ENCODE assay signal across 14 mouse cellular contexts in the genomic region with DNA sequence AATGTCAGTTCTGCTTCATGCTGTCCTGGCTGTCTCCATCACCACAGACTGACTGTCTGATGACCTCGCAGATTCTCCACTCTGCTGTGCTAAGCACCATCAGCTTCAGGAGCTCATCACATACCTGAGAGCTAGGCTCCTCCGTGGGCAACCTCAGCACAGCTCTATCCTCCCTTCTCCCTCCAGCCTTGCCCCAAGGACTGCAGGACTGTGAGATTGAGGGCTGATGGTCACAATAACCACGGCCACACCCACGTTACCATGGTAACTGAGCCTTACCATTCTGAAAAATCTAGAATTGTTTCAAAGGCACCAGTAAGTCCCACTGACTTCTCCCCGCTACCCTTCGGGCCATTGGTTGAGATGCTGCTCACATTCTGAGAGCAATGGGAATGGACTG. TPM values are rescaled to one million over a fixed set of nuclear protein-coding genes. Genes with fewer than 3 reads are reported as not detected.
DNase-seq lines count a peak whose midpoint lies in the region; ATAC-seq and TF ChIP-seq lines count a peak whose summit lies in the region.
"Had no signal": no experiment of that assay in that cellular context is flagged by ENCODE, and none has a peak within 500 bp of the region (broad histone marks: within the 10 kb centered on the region; RNA-seq: fewer than 3 reads in every experiment).

No protein-coding gene starts in this region.

- WGBS in forebrain, embryonic 15.5 days: 53% methylated on average over 6 of the region's 6 CpGs
- WGBS in forebrain, embryonic 11.5 days: 55% methylated on average over 6 of the region's 6 CpGs
- WGBS in kidney, postnatal 0 days: 68% methylated on average over 6 of the region's 6 CpGs
- WGBS in embryonic facial prominence, embryonic 10.5 days: 59% methylated on average over 6 of the region's 6 CpGs
- WGBS in limb, embryonic 15.5 days: 64% methylated on average over 6 of the region's 6 CpGs

- no peak for TF ChIP-seq CTCF in kidney, postnatal 0 days (IDR thresholded peaks at IDR 0.05; ENCODE audit: low read depth)

- no peak overlapping the region for H3K4me2 ChIP-seq in forebrain, embryonic 15.5 days (replicated peaks)
- H3K4me2 ChIP-seq in forebrain, embryonic 11.5 days (ENCODE audit: low read depth, low read length, severe bottlenecking): no peak overlapping the region
- no peak overlapping the region for H3K4me2 ChIP-seq in kidney, postnatal 0 days (ENCODE audit: low read length)
- H3K4me2 ChIP-seq in limb, embryonic 15.5 days: no peak overlapping the region

- no peaks in the 10 kb centered on the region for H3K9me3 ChIP-seq in forebrain, embryonic 15.5 days
- no peaks in the 10 kb centered on the region for H3K9me3 ChIP-seq in forebrain, embryonic 11.5 days (ENCODE audit: control insufficient read depth, low read length)
- no peaks in the 10 kb centered on the region for H3K9me3 ChIP-seq in kidney, postnatal 0 days (replicated peaks; ENCODE audit: low read length)
- no peaks in the 10 kb centered on the region for H3K9me3 ChIP-seq in embryonic facial prominence, embryonic 10.5 days
- H3K9me3 ChIP-seq in limb, embryonic 15.5 days: no peaks in the 10 kb centered on the region

- H3K4me1 ChIP-seq in forebrain, embryonic 15.5 days: no peaks in the 10 kb centered on the region; the same call in 1 of the 2 replicates
- H3K4me1 ChIP-seq in forebrain, embryonic 11.5 days (replicated peaks; ENCODE audit: control insufficient read depth, insufficient read depth, low read length): peaks cover 5% of the 10 kb centered on the region; the same call in 1 of the 2 replicates
- H3K4me1 ChIP-seq in kidney, postnatal 0 days (replicated peaks; ENCODE audit: insufficient read depth, low read length): peaks cover 17% of the 10 kb centered on the region
- H3K4me1 ChIP-seq in embryonic facial prominence, embryonic 10.5 days: peaks cover 50% of the 10 kb centered on the region
- peaks cover 30% of the 10 kb centered on the region for H3K4me1 ChIP-seq in limb, embryonic 15.5 days

- no peak for ATAC-seq in forebrain, embryonic 15.5 days (replicated peaks)
- ATAC-seq in forebrain, embryonic 11.5 days (replicated peaks; ENCODE audit: low FRiP score): no peak; the same call in 1 of the 2 replicates
- no peak for ATAC-seq in kidney, postnatal 0 days (replicated peaks; ENCODE audit: low FRiP score, low read depth)
- no peak for ATAC-seq in limb, embryonic 15.5 days (ENCODE audit: insufficient number of reproducible peaks, low FRiP score, low TSS enrichment, low read depth)
- ATAC-seq in megakaryocyte, adult 5-6 weeks (ENCODE audit: poor library complexity, severe bottlenecking): no peak

- H3K27ac ChIP-seq in forebrain, embryonic 15.5 days (replicated peaks): peak overlapping the region; percentile 23; the same call in 1 of the 2 replicates
- no peak overlapping the region for H3K27ac ChIP-seq in forebrain, embryonic 11.5 days (ENCODE audit: low read depth, low read length)
- peak overlapping the region; percentile 85; the same call in 1 of the 2 replicates for H3K27ac ChIP-seq in kidney, postnatal 0 days
- peak overlapping the region; percentile 82 for H3K27ac ChIP-seq in embryonic facial prominence, embryonic 10.5 days (replicated peaks)
- peak overlapping the region; percentile 80 for H3K27ac ChIP-seq in limb, embryonic 15.5 days

- H3K27me3 ChIP-seq in forebrain, embryonic 15.5 days: no peaks in the 10 kb centered on the region
- H3K27me3 ChIP-seq in forebrain, embryonic 11.5 days (ENCODE audit: control insufficient read depth, insufficient read depth, low read length): no peaks in the 10 kb centered on the region
- no peaks in the 10 kb centered on the region for H3K27me3 ChIP-seq in kidney, postnatal 0 days (ENCODE audit: insufficient read depth, low read length)
- H3K27me3 ChIP-seq in embryonic facial prominence, embryonic 10.5 days (replicated peaks; ENCODE audit: low read depth, poor library complexity, severe bottlenecking): no peaks in the 10 kb centered on the region
- H3K27me3 ChIP-seq in limb, embryonic 15.5 days: no peaks in the 10 kb centered on the region
- H3K27me3 ChIP-seq: Patski had no signal

- no peak for DNase-seq in forebrain, embryonic 11.5 days (ENCODE audit: low spot score)
- no peak for DNase-seq in kidney, postnatal 0 days (ENCODE audit: low spot score)
- DNase-seq in kidney, adult 9 months: no peak
- peak; percentile 29 for DNase-seq in embryonic facial prominence, embryonic 10.5 days (ENCODE audit: low spot score)
- DNase-seq in gastrocnemius, postnatal 10 days: no peak
- DNase-seq: adrenal gland, postnatal 14 days; B cell, adult 2 months; heart, adult 18-20 months; kidney, adult 11 months; layer of hippocampus, adult 9-11 months had no signal

- H3K36me3 ChIP-seq in forebrain, embryonic 15.5 days: no peaks in the 10 kb centered on the region
- H3K36me3 ChIP-seq in forebrain, embryonic 11.5 days (ENCODE audit: control insufficient read depth, insufficient read depth, low read length): no peaks in the 10 kb centered on the region
- H3K36me3 ChIP-seq in kidney, postnatal 0 days (ENCODE audit: insufficient read depth, low read length): no peaks in the 10 kb centered on the region
- H3K36me3 ChIP-seq in embryonic facial prominence, embryonic 10.5 days (replicated peaks): no peaks in the 10 kb centered on the region
- no peaks in the 10 kb centered on the region for H3K36me3 ChIP-seq in limb, embryonic 15.5 days

- no peak overlapping the region for H3K9ac ChIP-seq in forebrain, embryonic 15.5 days (replicated peaks)
- H3K9ac ChIP-seq in forebrain, embryonic 11.5 days (ENCODE audit: low read length): no peak overlapping the region
- no peak overlapping the region for H3K9ac ChIP-seq in kidney, postnatal 0 days (ENCODE audit: low read depth, low read length)
- no peak overlapping the region for H3K9ac ChIP-seq in limb, embryonic 15.5 days

- no peak overlapping the region for H3K4me3 ChIP-seq in forebrain, embryonic 15.5 days
- H3K4me3 ChIP-seq in forebrain, embryonic 11.5 days (ENCODE audit: low read depth, low read length): no peak overlapping the region
- no peak overlapping the region for H3K4me3 ChIP-seq in kidney, postnatal 0 days (replicated peaks; ENCODE audit: low read depth, low read length)
- no peak overlapping the region for H3K4me3 ChIP-seq in embryonic facial prominence, embryonic 10.5 days
- no peak overlapping the region for H3K4me3 ChIP-seq in limb, embryonic 15.5 days

RNA-seq across cellular contexts. Expression of a gene that starts 1.5 kb away (rescaled TPM):
- polyA plus RNA-seq in forebrain, embryonic 15.5 days (2015; fragmentation: Nextera tagmentation; extraction: Ambion mirVana): 9.4 and 9.6 TPM in 2 replicates
- 19.1 and 19.4 TPM in 2 replicates for polyA plus RNA-seq in forebrain, embryonic 11.5 days (2014; fragmentation: Nextera tagmentation; extraction: Ambion mirVana)
- 12.0 and 12.8 TPM in 2 replicates for polyA plus RNA-seq in kidney, postnatal 0 days (2015; fragmentation: Nextera tagmentation; extraction: Ambion mirVana)
- 23.1 and 27.4 TPM in 2 replicates for polyA plus RNA-seq in embryonic facial prominence, embryonic 10.5 days (2016; fragmentation: Nextera tagmentation; extraction: Ambion mirVana)
- polyA plus RNA-seq in limb, embryonic 15.5 days (2015; fragmentation: Nextera tagmentation; extraction: Ambion mirVana): 35.3 and 36.1 TPM in 2 replicates
- total RNA-seq in gastrocnemius, postnatal 10 days (2021): 100 to 1,000 TPM; 271 to 282 TPM
- total RNA-seq in megakaryocyte, adult 5-6 weeks (2015): not detected in 2 replicates
- total RNA-seq in megakaryocyte, adult 5-6 weeks (2017): not detected in 2 replicates
